Mouse (Mus musculus) bone marrow macrophage, adult 2 months (primary cell): ENCODE measurements around the gene Catsperz. TPM values are rescaled to one million over a fixed set of nuclear protein-coding genes. Genes with fewer than 3 reads are reported as not detected.
A peak's percentile ranks its signal among the peaks of the same experiment; 100 is the strongest.

ENCODE experiments used
- H3K27ac ChIP-seq: 2 replicates; pipeline ENCODE4 v1.5.1; 2012; ENCODE audit warnings: low read depth, low read length; ENCODE audit not compliant: insufficient read depth
- H3K4me1 ChIP-seq: 2 replicates; pipeline ENCODE4 v1.6.1; 2012; ENCODE audit warnings: low read length; ENCODE audit not compliant: control insufficient read depth, insufficient read depth
- H3K4me3 ChIP-seq: 2 replicates; pipeline ENCODE4 v1.5.1; 2012; ENCODE audit warnings: mild to moderate bottlenecking, low read length, moderate library complexity; ENCODE audit not compliant: insufficient read depth
- CTCF ChIP-seq: IDR thresholded peaks from 2 replicates; pipeline ENCODE4 v1.5.1; 2012; ENCODE audit warnings: low read depth, mild to moderate bottlenecking, low read length, moderate library complexity
- POLR2A ChIP-seq: IDR thresholded peaks from 2 replicates; pipeline ENCODE4 v1.6.1; 2012; ENCODE audit warnings: mild to moderate bottlenecking, low read depth, low read length, borderline replicate concordance
- polyA plus RNA-seq: library from polyadenylated mRNA; stranded (reverse); fragments of >200 nt; gene quantifications from 2 replicates; pipeline ENCODE4 v1.2.4, GENCODE M21; 2012; ENCODE audit not compliant: missing spikeins, insufficient read depth, insufficient read length

Gene Catsperz
- polyA plus RNA-seq, 1 experiment = not detected

- TF ChIP-seq POLR2A (no peak), CTCF (no peak)
- peak overlapping the region; percentile 81 for H3K4me3 ChIP-seq
- H3K27ac ChIP-seq = peak overlapping the region; percentile 98
- H3K4me1 ChIP-seq = peaks cover 13% of the 10 kb centered on the region
Observed at GRCm38 (mm10) chr19:6909021-6909420, 16.2 kb downstream of the Catsperz start.

GRCm38 (mm10) chr19:6907811-6908540 is 17.2 kb downstream of the Catsperz start:
- TF ChIP-seq CTCF (0 out of 2 replicates have a peak, but pooled peaks have one; percentile 11), POLR2A (no peak)
- H3K27ac ChIP-seq = peak overlapping the region; percentile 44
- peak overlapping the region; percentile 81 for H3K4me3 ChIP-seq
- H3K4me1 ChIP-seq = peaks cover 13% of the 10 kb centered on the region

- Histone ChIP-seq H3K4me3 (no peak overlapping the region), H3K27ac (0 out of 2 replicates have a peak overlapping the region, but pooled peaks have one; percentile 35), H3K4me1 (peaks cover 13% of the 10 kb centered on the region)
- no peak for TF ChIP-seq CTCF
- TF ChIP-seq POLR2A = no peak
Observed at GRCm38 (mm10) chr19:6907094-6907493, 18.1 kb downstream of the Catsperz start.

DNA sequence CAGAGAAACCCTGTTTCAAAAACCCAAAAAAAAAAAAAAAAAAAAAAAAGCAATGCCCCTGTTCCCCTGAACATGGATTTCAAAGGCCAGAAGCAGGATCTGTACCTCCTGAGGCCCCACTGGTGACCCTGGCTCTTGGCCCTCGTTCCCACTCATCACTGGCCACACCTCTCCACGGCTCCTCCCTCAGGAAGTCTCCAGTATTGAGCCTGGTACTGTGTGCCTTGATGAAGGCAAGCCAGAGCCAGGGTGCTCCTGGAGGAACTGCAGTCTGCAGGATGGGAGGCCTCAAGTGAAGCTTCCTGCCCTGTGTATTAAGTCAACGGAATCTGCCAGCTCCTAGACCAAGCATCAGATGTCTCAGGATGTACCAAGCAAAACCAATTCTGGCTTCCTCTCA is 19.0 kb downstream of the Catsperz start:
- TF ChIP-seq POLR2A = no peak
- no peak for TF ChIP-seq CTCF
- Histone ChIP-seq H3K27ac (no peak overlapping the region), H3K4me1 (peaks cover 13% of the 10 kb centered on the region), H3K4me3 (no peak overlapping the region)

DNA sequence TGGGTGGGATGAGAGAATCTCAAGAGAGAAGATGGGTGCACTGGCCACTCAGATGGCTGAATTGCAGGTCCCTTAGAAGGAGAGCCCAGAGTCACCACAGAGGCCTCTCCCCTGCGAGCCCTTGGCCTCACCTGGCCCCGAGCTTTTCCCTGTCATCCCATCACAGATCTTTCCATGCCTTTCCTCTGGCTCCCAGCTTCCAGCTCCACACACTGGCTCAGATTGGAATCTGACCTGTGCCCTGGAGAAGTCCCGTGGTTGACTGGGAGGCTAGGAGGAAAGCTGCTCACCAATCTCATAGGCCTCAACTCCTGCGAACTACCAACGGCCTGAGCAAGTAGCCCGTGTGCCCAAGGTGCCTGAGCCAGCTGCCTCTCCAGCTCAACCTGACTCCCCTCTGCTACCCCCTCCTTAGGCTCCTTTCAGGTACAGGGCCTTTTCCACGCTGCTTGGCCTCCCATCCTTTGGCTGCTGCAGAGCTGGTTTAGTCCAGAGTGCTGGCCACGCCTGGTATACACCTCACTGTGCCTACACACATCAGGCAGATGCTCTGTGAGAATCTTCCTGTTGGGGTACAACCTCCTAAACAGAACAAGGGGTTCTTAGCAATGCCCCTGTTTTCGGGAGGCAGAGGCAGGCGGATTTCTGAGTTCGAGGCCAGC is 19.6 kb downstream of the Catsperz start:
- no peak overlapping the region for H3K4me3 ChIP-seq
- peaks cover 13% of the 10 kb centered on the region for H3K4me1 ChIP-seq
- H3K27ac ChIP-seq = no peak overlapping the region
- TF ChIP-seq CTCF (no peak), POLR2A (no peak)

GRCm38 (mm10) chr19:6904846-6905245 is 20.3 kb downstream of the Catsperz start:
- Histone ChIP-seq H3K4me3 (no peak overlapping the region), H3K27ac (no peak overlapping the region), H3K4me1 (peaks cover 13% of the 10 kb centered on the region)
- no peak for TF ChIP-seq CTCF
- TF ChIP-seq POLR2A = no peak

GRCm38 (mm10) chr19:6903031-6903430 is 22.1 kb downstream of the Catsperz start:
- no peak overlapping the region for H3K27ac ChIP-seq
- TF ChIP-seq POLR2A (no peak), CTCF (no peak)
- H3K4me1 ChIP-seq = peaks cover 13% of the 10 kb centered on the region
- no peak overlapping the region for H3K4me3 ChIP-seq

DNA sequence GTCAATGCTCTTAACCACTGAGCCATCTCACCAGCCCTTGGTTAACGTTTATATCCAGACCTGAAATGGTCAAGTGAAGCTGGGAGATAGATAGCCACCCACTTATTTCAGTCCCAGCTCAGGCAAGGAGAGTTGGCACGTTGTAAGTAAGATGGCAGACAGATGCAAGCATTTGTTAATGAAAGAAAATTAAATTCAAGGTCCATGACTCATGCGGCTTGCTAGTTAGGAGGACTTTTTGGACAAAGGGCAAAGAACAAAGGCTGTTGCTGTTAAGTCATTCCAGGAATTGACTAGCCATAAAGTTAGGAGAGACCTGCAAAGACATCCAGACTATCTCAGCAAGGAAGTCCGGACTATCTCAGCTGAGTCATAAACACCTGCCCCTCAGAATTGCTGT is 25.5 kb downstream of the Catsperz start:
- TF ChIP-seq POLR2A (no peak), CTCF (no peak)
- Histone ChIP-seq H3K27ac (no peak overlapping the region), H3K4me1 (peaks cover 7% of the 10 kb centered on the region), H3K4me3 (no peak overlapping the region)

GRCm38 (mm10) chr19:6895608-6896305 is 29.4 kb downstream of the Catsperz start:
- Histone ChIP-seq H3K4me1 (peaks cover 12% of the 10 kb centered on the region), H3K27ac (peak overlapping the region; percentile 36), H3K4me3 (peak overlapping the region; percentile 52)
